Mouse (Mus musculus) heart, adult 8-10 months (tissue): ENCODE measurements around the gene Dmrta2. TPM values are rescaled to one million over a fixed set of nuclear protein-coding genes. Genes with fewer than 3 reads are reported as not detected.
A peak's percentile ranks its signal among the peaks of the same experiment; 100 is the strongest.

Experiments
- DNase-seq: peaks from one replicate; pipeline ENCODE4 v3.0.0; 2022; ENCODE audit warnings: low spot score
- total RNA-seq, 4 experiments: library from RNA; stranded (reverse); gene quantifications; 2 replicates each; pipeline ENCODE4 v1.2.4; 2022

Gene Dmrta2
- total RNA-seq, 4 experiments from 2014 or later, result 0.09 TPM; not detected in 3

DNA sequence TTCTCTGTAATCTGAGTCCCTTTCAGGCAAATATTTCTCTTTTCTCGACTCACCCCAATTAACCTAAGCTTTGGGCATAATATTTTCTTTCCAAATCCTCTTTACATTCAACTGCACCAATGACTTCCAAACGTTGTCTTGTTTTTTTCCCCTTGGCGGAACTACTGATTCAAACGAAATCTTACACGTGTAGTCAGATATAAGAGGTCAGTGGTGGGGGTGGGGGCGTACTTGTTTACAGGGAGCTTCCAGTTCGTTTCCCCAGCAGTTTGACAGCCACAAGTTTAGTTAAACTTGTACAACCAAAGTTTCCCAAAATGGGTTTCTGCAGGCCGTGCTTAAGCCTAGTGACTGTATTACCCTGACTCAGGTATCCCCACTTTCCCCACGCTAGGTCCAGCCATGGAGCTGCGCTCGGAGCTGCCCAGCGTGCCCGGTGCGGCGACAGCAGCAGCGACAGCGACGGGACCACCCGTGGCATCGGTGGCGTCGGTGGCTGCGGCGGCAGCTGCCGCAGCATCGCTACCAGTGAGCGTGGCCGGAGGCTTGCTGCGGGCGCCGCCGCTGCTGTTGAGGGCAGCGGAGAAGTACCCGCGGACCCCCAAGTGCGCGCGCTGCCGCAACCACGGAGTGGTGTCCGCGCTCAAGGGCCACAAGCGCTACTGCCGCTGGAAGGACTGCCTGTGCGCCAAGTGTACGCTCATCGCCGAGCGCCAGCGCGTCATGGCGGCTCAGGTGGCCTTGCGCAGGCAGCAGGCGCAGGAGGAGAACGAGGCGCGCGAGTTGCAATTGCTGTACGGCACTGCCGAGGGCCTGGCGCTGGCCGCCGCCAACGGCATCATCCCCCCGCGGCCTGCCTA, 1.8 kb downstream of the Dmrta2 start:
- DNase-seq, result no peak

- DNase-seq, result no peak
Observed at GRCm38 (mm10) chr4:109980321-109981082, 2.6 kb downstream of the Dmrta2 start.

GRCm38 (mm10) chr4:109981083-109981870, 3.4 kb downstream of the Dmrta2 start:
- no peak for DNase-seq

GRCm38 (mm10) chr4:109981871-109982680, 4.2 kb downstream of the Dmrta2 start:
- no peak for DNase-seq

DNA sequence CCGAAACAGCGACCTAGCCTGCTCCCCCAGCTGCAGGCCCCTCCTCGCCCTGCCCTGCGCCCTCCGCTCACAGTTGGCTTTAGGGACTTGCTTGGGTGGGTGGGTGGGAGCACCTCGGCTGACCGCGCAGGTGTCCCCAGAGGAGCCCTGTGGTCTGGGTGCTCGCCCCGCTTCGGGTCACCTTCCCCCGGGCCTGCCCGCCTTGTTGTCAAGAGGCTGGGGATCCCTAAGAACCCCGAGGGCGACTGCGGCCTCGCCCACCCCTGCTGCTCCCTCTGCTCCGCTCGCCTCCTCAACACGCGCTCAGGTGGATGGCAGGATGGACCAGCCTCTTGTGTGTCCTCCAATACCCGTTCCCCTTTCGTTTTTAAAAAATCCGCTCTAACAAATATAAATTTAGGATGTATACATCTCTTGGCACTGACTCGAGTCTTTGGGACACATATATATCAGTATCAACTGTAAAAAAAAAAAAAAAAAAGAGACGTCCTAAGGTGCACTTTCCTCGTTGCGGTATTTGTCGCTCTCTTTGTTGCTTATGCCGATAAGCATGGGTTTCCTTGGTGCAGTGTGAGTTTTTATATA, 4.9 kb downstream of the Dmrta2 start:
- no peak for DNase-seq

DNA sequence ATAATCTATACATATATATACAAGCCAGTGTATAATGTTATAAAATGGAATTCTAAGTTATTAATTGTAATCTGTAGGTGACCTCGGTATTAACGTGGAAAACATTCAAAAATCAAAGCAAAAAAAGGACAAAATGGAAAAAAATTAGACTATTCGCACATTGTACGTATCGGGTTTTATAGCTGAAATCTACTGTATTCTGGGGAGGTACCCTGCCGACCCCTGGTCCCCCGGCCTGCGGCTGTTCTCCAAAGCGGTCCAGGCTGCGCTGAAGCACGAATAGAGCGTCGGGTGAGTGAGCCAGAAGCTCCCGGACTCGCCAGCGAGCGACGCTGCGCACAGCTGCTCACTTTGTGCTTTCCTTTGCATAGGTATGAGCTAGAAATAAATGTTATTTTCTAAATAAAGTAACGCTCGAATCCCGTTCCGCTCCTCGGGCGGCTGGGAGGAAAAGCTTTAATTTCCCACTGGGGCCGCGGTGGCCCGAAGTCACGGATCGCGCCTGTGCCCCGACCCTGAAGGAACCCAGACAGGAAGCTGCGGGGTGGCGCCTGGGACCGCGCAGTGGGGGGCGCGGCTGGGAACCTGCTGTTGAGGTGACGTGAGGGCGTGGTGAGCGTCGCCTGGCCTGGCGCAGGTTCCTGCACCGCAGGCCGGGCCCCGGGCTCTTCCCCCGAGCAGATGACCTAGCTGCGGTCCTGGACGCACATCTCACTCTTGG, 5.6 kb downstream of the Dmrta2 start:
- no peak for DNase-seq

- no peak for DNase-seq
Observed at GRCm38 (mm10) chr4:109984011-109984411, 6.2 kb downstream of the Dmrta2 start.

GRCm38 (mm10) chr4:109984496-109985423, 6.9 kb downstream of the Dmrta2 start:
- DNase-seq, result no peak

GRCm38 (mm10) chr4:109985424-109986172, 7.7 kb downstream of the Dmrta2 start:
- no peak for DNase-seq

- no peak for DNase-seq
Observed at GRCm38 (mm10) chr4:109986301-109986700, 8.4 kb downstream of the Dmrta2 start.

GRCm38 (mm10) chr4:109986748-109987355, 9.0 kb downstream of the Dmrta2 start:
- no peak for DNase-seq

DNA sequence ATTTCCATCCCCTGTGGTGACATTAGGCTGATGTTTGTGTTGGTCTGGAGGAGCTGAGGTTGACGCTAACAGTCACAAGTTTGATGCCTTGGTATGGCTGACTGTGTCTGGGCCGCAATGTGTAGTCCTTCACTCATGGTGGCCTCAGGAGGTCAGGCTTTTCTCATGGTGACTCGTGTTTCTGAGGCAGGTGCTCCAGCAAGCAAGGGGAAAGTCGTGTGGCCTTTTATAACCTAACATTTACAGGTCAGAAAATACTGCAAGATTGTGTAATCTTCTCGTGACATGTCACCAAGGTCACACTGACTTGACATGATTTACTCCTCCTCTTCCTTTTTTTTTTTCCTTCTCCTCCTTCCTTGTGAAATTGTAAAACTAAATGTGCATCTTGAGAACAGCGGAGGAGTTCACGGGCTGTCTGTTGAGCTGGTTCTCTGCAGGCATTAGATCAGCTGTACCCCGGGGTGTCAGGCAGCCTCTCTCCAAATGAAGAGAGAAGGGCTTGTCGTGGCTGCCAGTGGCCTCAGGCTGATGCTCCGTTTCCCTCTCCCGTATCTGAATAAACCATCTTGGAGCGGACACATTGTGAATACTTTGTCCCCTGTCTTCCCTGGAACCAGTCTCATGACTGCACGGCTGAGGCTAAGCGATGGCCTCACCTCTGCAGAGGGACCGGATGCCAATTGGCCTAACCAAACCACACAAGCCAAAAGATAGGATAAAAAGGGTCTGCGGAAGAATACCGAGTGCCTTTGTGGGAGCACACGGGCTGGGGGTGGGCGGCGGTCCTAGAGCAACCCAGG, 9.9 kb downstream of the Dmrta2 start:
- DNase-seq, result no peak

DNA sequence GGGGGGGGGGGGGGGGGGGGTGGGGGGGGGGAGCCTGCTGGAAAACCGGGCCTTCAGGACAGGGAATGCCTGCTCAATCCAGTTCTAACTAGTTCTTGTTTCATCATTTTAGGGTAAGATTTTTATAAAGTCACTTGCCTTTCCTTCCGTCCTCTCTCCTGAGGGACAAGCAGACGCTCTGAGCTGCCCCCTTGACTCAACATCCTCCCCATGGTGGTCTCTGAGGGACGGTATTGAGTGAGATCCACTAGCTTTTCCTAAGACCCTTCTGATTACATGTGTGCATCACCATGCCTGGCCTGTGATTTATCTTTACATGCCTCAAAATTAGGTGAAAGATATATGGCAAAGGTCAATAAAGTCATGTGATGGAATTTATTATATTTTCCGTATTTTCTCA, 10.6 kb downstream of the Dmrta2 start:
- DNase-seq, result no peak

DNA sequence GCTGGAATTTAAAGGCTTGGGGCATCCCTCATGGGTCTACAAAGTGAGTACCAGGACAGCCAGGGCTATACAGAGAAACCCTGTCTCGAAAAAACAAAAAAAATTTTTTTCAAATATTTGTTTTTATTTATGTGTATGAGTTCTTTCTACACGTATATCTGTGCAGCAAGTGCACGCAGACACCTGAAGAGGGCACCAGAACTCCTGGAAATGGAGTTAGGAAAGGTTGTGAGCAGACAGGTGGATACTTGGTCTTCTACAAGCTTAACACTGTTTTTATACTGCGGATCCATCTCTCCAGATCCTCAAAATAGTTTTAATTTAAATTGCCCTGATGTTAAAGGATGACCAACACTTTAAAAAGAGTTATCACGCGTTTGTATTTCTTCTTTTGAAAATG, 11.4 kb downstream of the Dmrta2 start:
- DNase-seq, result no peak

DNA sequence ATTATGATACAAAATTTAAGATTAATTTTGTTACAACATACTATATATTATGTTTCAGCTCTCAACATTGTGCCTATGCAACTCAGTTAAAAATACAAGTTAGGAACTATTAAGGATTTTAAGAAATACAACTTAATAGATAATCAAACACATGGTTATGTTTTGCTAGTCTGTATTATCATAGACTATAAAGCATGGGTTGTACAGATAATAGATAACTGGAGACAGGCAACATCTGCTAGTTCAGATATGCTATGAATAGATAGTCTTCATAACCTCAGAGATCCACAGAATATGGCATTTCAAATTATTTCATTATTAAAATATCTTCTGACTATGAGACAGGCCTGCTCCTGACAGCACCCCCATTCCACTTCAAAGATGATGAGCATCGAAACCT, 28.2 kb downstream of the Dmrta2 start:
- no peak for DNase-seq

DNA sequence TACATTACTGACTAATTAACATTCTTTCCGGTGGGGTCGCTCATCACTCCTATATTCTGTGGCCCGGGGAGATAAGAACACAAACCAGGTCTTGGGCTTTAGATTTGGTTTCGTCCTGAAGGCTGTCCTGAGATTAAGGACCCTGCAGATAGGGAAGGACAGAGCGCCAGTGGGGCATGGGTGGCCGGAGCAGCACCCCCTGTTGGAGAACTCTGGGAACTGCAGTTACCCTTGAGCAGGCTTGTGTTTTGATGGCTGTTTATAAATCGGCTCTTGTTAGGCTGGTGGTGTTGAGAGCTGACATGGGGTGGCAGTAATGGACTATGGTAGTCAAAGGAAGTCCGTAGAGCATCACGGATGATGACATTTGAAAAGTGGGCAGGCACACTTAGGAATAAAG, 41.3 kb downstream of the Dmrta2 start:
- no peak for DNase-seq

DNA sequence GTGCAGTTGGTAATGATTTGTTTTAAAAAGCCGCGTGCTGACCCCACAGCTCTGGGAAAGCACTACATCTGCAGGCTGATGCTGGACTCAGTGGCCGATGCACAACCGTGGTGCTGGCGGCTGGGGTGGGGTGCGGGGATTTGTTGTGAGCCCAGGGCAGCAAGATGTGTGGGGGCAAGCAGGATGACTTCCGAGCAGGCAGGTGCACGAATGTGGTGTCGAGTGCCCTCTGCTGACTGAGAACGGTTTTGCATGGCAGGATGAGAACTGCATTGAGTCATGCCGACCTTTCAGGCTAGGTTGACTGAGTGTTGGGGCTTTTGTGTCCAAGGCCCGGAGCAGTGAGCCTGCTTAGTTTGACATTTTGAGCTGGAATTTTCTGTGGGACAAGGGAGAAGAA, 42.4 kb downstream of the Dmrta2 start:
- peak; percentile 41 for DNase-seq
